Mouse (Mus musculus): Measurements from ENCODE around the gene Fkbp10.

DNA sequence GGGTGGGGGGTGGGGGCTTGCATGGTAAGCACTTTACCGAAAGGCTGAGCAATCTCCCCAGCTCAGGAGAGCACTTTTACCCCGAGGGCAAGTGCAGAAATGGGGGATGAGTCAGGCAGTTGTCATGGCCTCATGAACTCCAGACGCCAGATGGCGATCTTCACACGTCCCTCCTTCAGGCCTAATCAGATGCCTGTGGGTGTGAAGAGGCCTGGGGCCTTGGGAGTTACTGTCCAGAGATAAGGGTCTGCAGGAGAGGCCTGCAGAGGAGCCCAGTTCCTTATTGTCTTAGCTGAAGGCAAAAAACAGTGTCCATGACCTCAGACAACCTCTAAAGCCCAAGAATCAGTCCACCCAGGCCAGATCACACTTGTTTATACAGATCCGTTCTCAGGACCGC, 10.4 kb downstream of the Fkbp10 start:
- TF ChIP-seq CTCF (IDR thresholded peaks at IDR 0.05; ENCODE audit: low read depth, low read length) (peak; percentile 83), POLR2AphosphoS5 (IDR thresholded peaks at IDR 0.05; ENCODE audit: insufficient replicate concordance, low read depth, low read length) (no peak), GATA1 (IDR thresholded peaks at IDR 0.05; ENCODE audit: borderline replicate concordance, low read length) (no peak)
